Mouse (Mus musculus) limb, embryonic 13.5 days (tissue): Measurements from ENCODE around the gene Ciao1. TPM values are rescaled to one million over a fixed set of nuclear protein-coding genes. Genes with fewer than 3 reads are reported as not detected.

Experiments
- polyA plus RNA-seq: library from polyadenylated mRNA; unstranded; fragments of >200 nt; fragmentation: Nextera tagmentation; extraction: Ambion mirVana; gene quantifications from 2 replicates; pipeline ENCODE4 v1.2.1, GENCODE M21; 2015

Gene Ciao1
- polyA plus RNA-seq, 1 experiment from 2014 or later = 65.6 TPM

Other genes with a start within 250 kb of the Ciao1 start
- gene Ap4e1, start 239.1 kb downstream of the Ciao1 start, polyA plus RNA-seq = 10.5 and 12.8 TPM in 2 replicates
- 44.3 and 45.6 TPM in 2 replicates for gene Blvra, start 177.2 kb downstream of the Ciao1 start, polyA plus RNA-seq
- gene Ncaph, start 113.9 kb downstream of the Ciao1 start, polyA plus RNA-seq = 81.7 and 83.1 TPM in 2 replicates
- gene Itpripl1, start 104.4 kb downstream of the Ciao1 start, polyA plus RNA-seq = 27.6 and 30.1 TPM in 2 replicates
- 2.3 and 2.4 TPM in 2 replicates for gene 1810024B03Rik, start 39.5 kb downstream of the Ciao1 start, polyA plus RNA-seq
- gene Snrnp200, start 39.4 kb downstream of the Ciao1 start, polyA plus RNA-seq = 66.9 and 70.0 TPM in 2 replicates
- gene Tmem127, start 92 bp upstream of the Ciao1 start, polyA plus RNA-seq = 30.8 and 32.2 TPM in 2 replicates
- gene Stard7, start 22.4 kb upstream of the Ciao1 start, polyA plus RNA-seq = 63.8 and 64.1 TPM in 2 replicates
- 4.4 and 4.6 TPM in 2 replicates for gene Dusp2, start 88.3 kb upstream of the Ciao1 start, polyA plus RNA-seq
- gene Astl, start 90.8 kb upstream of the Ciao1 start, polyA plus RNA-seq = 0.06 and 0.14 TPM in 2 replicates
- 0.45 and 0.56 TPM in 2 replicates for gene Adra2b, start 115.4 kb upstream of the Ciao1 start, polyA plus RNA-seq
- gene Gpat2, start 177.4 kb upstream of the Ciao1 start, polyA plus RNA-seq = 0.14 and 0.32 TPM in 2 replicates
- gene Fahd2a, start 196.7 kb upstream of the Ciao1 start, polyA plus RNA-seq = 22.8 and 24.9 TPM in 2 replicates